Mouse (Mus musculus): ENCODE measurements around the gene Zfp648.

- no peak for TF ChIP-seq CTCF (IDR thresholded peaks at IDR 0.05; ENCODE audit: low read depth)
- TF ChIP-seq EP300 (IDR thresholded peaks at IDR 0.05; ENCODE audit: low read depth) = no peak
These were observed 19.0 kb downstream of the Zfp648 start for GRCm38 (mm10) chr1:154219991-154220390.
